Mouse (Mus musculus) naive thymus-derived CD4-positive, alpha-beta T cell, adult 2 months (primary cell): ENCODE data around the gene Itprip.
A peak's percentile ranks its signal among the peaks of the same experiment; 100 is the strongest.

ENCODE experiments used
- DNase-seq: peaks from one replicate; pipeline ENCODE4 v3.0.0-alpha.2; 2011; ENCODE audit warnings: low read depth

The Itprip gene

DNA sequence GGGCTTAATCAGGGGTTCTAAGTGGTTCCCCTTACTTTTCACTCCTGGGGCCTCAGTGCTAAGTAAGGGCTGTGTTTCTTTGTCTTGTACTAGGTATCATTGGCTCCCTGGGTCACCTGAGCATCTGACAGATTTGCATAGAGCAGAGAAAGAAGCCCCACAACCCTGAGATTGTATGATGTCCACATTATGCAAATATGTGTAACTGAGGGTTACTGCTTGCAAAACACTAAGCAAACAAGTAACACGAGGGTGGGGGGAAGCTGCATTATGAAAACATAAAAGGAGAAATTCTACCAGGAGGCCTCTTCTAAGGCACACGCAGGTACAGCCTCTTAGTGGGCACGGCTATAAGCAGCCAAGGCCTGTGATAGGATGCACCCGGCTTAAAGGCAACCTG, 3.8 kb downstream of the Itprip start:
- DNase-seq = no peak

DNA sequence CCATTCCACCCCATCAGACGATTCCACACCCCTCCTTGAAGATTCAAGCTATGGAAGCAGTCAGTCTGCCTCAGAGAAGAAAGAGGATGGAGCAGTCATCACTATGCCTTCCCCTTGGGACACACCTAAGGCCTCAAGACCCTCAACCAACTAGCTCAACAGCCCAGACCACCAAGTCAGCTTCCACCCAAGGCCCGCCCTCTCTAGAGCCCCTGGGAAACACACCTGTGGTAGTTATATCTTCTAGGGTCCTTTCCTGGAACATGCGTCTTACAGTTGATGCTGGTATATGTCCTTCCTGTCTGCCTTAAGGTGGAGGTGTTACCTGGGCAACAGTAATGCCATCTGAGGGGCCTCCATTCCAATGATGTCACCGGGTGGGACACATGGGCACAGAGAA, 4.9 kb downstream of the Itprip start:
- DNase-seq = no peak

DNA sequence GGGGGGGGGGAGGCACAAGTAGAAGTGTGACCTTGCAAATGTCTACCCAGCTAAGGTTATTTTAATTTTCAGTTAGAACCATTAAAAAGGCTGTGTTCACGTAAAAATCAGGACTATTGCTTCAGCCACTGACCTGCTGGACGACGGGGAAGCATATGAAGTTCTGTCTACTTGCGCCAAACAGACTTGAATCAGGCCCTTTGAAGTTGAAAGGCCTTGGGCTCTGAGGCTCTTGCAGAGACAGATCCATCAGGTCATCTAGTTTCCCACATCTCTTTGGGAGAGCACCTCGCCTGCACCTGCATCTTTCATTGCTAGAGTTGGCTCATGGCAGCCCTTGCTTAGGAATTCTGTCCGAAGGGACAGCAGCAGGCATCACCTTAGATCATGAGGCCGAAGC, 5.8 kb downstream of the Itprip start:
- no peak for DNase-seq

DNA sequence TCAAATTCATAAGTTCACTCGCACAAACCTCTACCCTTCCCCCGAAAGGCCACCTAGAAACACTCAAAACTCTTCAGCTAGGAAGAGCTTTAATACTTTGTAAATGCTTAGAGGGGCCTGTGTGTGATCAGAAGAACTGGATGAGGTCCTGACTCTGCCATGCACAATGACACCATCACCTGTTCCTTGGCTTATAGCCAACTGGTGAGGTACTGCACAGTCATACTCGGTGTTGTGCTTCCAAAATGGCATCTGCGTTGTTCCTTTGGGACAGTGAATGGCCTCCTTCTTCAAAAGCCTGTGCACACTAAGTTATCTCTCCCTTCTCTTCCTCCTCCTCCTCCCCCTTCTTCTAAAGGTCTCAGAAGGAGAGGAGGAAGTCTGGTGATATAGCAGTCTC, 8.3 kb downstream of the Itprip start:
- DNase-seq = peak; percentile 70

DNA sequence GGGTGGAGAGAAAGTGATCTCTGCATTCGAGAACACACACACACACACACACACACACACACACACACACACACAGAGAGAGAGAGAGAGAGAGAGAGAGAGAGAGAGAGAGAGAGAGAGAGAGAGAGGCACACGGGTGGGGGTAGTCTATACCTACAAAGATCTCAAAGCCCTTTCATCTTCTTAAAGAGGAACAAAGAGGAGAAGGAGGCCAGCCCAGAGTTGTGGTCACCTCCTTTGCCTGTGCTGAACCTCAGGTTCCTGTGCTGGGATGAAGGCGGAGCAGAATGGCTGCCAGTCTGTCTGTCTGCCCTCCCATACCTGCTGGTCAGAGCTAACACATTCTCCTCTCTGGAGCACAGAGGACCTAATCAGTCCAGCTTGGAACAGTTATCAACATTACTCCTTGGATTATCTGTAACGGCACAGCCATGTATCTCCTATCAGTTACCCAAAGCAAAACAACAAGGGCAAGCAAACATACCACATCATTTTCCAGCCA, 8.9 kb downstream of the Itprip start:
- peak; percentile 85 for DNase-seq

DNA sequence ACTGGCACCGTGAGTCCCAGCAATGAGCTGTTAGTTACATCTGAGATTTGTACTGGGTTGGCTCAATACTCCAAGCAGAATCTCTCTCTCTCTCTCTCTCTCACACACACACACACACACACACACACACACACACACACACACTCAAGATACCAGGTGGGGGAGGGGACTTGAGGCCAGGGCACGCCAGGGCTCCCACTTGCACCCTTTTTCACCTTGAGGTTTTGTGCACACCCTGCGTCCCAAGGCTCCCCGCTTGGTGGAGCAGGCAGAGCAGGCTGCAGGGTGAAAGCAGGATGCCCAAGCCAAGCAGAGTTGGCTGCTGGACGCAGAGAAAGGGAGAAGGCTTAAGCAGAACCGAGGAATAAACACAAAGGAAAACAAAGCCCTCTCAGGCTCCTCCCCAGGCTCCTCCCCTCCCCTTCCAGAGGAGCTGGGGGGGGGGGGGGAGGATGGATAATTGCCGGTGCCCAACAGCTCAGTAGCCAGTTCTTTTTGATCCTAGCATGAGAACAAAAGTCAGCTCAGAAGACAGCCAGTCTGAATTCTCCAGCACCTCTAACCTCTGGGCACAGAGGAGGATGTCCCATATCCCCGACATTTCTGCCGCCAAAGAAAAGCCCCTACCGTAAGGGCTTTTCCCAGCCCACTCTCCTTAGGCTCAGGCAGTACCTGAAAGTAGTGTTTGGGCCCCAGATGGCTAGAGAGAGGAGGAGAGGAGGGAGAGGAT, 9.5 kb downstream of the Itprip start:
- peak; percentile 84 for DNase-seq

DNA sequence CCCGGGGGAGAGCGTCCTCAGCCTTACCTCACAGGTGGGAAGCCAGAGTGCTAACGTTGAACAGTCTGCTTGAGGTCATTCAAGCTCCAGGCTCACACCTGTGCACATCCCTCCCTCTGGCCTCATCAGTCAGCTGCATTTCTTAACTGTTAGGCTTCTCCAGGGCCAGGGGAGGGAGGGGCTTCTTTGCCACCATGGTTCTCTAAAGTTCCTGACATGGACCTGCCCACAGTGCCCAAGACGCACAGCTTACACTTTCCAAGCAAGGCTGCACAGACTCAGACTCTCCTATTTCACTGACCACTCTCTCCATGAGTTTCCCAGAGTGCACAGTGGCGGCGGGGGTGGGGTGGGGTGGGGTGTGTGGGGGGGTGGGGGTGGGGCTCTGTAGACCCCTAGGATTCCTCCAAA, 10.1 kb downstream of the Itprip start:
- no peak for DNase-seq

DNA sequence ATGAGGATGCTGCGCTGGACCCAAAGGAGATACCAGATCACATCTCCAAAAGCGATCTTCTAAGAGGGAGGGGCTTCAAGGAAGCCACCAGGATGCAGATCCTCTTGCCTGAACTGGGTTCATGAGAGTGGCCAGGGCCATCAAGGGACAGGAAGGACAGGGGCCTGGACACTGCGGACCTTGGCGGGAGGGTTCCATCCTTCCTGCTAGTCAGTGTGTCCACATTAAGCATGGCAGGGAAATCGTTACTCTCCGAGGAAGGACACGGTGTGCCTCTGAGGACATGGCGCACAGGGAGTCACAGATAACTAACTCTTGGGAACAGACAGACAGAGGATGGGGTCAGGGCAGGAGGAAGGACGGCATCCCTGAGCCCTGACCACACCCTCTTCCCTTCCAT, 11.5 kb downstream of the Itprip start:
- DNase-seq = no peak

DNA sequence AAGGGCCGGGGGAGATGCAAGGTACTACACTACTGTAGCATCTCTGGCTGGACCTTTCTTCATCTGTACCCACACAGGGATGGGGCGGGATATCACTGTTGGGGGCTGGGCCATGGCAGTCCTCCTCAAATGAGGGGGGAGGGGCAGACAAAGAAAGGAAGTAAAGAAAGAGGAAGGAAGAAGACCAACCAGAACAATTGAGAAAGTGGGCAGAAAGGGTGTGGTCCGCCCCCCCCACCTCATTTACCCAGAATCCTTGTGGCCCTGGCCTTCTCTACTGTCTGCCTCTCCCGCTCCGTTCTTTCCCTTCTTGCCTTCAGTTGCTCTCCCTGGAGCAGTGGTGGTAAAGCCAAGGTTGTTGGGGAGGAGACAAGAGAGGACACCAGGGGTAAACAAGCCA, 13.5 kb downstream of the Itprip start:
- DNase-seq = peak; percentile 10

DNA sequence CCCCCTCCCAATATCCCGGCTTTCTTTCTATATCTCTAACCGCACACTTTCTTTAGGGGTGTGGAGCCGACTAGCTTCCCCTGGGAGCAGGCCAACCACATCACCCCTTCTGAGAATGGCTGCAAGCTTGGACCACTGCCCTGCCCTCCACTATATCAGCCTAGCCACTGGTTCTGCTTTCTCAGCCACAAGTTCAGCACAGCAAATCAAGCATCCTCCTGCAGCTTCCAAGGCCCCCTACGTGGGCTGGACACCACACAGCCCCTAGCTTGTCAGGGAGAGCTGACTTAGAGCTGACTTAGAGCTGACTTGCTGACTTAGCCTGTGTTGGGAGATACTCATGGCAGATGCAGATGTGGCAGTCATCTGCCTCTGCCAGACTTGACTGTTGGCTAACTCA, 14.0 kb downstream of the Itprip start:
- no peak for DNase-seq

DNA sequence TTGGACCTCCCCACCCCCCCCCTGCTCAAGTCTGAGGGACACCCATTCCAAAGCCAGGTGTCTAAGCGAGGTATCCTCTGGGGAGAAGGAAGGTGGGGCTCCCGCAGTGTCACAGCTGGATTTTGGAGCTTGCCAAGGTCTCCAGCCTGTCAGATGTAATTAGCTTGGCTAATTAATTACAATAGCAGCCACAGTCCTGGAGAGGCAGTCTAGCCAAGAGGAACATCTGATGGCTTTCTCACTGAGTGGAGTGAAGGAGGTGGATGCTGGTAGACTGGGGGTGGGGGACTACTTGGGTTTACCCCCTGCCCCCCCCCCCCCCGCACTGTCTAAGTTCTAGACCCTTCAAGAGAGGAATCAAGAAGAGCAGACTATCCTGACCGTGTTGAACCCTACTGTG, 15.4 kb downstream of the Itprip start:
- no peak for DNase-seq

DNA sequence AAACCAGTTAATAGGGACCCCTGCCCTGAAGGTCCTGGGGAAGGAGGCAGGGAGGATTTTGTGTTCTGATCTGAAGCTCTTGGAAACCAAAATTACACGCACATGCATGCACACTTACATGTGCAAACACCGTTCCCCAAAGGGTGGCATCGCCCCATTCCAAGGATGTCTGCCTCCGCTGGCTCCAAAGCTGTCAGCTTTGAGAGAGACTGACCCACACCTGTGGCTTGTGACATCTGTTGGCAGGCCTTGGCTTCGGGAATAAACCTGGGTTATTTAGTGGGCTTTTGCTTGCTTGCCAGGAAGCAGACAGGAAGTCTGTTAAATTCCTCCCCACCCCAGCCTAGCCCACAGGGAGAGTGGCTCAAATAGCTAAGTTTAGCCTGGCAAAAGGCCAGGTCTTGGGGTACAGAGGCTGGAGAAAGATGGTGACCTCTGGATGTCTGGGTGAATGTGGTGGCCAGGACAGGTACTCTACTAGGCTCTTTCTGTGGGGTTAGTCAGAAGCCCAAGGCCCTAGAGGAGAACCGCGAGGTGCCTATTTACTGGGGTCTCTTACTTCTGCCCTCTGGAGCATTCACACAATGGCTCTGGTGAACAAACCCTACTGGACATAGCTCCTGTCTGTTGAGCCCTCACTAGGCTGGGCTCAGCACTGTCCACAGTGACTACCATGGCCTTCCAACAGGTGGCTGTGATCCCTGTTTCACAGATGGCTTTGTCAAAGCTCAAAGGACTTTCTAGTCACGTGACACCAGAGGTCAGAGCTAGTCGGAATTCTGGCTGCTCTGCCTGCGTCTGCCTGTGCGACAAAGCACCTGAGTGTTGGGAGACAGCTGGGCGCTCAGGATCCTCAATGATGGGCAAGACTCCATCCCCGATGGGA, 16.5 kb downstream of the Itprip start:
- no peak for DNase-seq

DNA sequence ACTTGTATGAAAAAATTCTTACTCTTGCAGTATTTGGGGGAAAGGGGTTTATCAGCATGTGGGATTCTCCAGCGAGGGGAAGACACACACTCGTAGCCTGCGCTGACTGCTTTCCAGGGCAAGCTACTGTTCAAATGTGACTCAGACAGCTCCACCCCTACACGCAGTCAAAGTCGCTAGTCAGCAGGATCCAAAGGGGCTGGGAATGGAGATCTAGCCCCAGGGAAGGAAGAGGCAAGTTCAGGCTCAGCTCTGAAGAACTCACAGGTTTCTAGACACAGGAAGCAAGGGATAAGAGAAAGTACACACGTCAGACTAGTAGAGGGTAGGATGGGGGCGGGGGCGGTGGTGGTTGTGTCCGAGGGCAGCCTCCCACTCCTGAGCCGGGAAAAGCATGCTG, 18.5 kb downstream of the Itprip start:
- no peak for DNase-seq

DNA sequence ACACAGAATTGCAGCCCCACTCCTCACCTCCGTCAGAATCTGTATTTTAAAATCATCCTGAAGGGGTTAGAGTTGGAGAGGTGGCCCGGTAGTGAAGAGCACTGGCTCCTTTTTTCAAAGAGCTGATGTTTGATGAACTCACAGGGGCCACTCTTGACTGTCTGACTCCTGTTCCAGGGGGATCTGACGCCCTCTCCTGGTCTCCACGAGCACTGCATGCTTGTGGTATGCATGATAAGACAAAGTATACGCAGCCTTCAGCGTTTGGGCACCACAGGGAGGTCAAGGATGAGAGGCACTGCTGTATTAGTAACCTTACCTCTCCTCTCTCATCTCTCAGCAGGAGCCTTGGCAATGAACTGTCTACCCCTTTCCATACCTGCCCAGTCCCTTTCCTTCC, 19.1 kb downstream of the Itprip start:
- peak; percentile 55 for DNase-seq

DNA sequence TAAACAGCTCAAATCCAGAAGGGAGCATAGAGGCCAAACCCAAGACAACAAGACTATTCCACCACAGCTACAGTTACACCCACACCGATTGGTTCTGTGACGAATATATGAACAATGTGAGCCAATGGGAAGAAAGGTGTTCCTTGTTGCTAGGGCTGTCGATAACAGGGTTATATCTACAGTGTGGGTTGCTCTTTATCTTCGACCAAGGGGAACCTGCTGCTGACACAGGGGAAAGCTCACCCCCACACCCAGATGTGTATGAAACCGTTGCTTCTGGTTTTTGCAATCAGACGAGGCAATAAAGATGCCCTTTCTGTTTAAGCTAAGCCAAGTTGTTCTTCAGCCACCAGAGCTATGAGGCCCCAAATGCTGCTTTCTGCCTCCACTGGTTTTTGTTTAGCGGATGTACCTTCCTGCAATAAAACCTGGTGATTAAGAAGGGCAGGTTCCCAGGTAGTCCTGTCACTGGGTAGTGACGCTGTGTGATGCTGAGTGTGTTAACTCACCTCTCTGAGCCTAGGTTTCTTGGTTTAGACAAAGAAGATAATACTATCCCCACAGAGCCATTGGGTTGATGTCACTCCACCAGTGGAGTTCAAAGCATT, 20.5 kb downstream of the Itprip start:
- no peak for DNase-seq

DNA sequence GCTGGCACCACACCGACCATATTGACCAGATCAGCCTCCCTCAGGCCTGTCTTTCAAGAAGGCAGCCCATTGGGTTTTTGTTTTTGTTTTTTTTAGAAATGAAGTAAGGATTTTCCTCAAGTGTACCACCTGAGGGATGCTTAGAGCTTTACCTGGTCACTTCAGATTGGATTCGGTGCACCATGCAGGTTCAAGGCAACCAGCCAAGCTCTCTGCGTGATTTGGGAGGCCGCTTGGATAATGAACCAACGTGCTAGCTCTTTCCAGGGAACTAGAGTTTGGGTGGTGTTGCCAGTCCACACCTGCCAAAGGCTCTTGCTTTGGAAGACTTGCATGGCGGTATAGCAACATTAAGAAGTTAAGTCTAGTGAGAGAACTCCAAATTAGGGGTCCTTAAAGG, 26.0 kb downstream of the Itprip start:
- no peak for DNase-seq

DNA sequence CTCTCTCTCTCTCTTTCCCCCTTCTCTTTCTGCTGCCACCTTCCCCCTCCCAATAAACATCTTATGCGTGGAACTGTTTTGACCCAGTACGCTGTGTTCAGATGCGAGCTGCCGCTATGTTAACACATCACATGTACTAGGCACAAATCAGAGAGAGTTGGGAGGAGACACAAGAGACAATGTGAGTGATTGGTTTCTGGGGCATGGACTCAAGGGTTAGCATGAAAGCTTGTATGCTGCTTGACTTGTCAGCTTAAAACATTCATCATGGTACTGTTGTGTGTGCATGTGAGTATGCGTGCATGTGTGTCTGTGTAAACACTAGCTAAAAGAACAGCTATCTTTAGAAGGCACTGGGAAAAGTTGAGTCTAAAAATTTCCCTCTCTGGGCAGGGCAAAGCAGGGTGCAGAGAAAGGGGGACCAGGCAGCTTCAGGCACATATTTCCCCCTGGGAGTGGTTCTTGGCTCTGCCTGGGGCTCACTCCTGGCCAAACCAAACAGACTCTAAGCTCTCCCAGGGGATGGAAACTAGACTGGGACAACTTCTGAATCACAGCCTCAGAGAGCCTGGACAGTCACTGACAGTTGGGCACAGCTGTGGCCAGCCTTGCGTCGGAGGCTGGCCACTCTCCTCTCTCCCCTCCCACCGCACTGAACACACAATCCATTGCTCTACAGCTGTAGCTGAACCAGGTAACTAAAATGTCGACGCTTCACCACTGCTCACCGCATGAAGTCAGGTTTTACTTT, 27.4 kb downstream of the Itprip start:
- DNase-seq = no peak

DNA sequence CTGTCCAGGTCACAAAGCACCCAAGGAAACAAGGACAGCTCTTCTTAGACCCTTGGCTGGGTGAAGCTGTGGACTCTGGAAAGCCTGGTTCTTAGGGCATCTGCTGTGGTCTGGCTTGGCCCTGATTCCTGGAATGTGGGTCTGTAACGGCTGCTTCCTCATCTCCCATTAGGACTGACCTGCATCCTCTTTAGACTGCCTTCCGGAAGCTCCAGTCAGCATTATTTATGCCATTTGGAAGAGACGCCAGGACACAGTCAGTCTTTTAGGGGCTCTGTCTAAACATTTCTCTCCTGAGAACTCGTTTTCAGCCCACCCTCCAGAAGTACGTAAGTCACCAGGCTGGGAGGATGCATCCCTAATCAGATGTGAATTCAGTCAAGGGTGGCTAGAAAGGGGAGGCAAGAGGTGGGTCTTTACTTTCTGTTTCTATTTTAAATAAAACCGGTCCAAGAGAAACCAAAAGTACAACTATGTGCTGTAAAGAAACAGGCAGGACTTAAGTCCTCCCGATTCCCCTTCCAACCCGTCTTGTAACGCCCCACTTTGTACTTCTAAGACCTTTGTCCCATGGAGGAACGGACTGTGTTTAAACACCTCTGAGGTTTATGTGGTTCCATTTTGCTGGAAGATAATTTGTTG, 28.5 kb downstream of the Itprip start:
- peak; percentile 50 for DNase-seq

DNA sequence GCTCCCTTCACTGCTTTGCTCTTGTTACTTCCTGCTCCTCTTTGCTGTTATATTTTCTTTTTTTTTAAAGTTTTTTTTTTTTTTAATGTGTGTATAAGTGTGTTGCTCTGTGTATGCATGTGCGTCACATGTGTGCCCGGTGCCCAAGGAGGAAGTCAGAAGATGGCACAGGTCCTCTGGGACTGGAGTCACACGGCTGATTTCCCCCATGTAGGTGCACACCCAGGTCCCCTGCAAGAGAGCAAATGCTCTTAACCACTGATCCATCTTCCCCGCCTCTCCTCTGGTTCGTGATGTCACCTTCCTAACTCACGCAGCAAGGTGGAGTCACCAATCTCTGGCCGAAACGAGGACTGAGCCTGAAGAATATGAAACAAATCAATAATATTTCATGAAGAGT, 31.1 kb downstream of the Itprip start:
- DNase-seq = peak; percentile 54

DNA sequence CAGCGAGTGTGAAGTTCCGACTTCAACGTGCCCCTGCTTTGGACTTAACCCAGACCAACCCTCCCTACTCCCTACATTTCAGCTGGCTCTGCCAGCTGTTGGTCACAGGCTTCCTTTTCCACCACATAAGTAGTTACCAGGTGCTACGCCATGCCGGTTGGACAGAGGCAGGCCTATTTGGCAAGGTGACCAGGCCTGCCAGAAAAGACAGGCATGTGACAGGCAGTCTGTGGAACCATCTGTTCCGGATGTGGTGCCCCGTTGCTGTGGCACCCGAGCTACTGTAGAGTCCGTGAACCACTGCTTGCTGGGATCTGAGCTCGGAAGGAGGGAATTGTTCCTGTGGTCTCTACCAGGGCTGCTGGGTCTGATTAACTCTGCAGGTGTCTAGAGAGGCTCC, 31.7 kb downstream of the Itprip start:
- peak; percentile 52 for DNase-seq

DNA sequence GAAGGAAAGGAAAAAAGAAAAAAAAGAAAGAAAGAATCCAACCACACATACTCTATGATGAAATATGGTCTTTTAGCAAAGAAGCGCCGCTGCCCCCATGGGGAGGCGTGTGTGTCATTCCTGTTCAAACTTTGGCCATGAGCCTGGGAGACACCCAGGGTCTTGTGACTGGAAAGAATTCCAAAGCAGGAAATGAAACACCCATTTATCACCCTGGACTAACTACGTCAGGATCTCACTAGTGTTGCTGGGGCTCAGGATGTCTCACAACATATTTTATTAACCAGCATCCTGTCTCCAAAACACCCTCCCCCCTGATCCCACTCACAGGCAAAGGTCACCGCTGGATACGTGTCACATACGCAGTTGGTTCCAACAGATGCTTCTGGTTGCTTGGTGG, 32.5 kb downstream of the Itprip start:
- no peak for DNase-seq

DNA sequence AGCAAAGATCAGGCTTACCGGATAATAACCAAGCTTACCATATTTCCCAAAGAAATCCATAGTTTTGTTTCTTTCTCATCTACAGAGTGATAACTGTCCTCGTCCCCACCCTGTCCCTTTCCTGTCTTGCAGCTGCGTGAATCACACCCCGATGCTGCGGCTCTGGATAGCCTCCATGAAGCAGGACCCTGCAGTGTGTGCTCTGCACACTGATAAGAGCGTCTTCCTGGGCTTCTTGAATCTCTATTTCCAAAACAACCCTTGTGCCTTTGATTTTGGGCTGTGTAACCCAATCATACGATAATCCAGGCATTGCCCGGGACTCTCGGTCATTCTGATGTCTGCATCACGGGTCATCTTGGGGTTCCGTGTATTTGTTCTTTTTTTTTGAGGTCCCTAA, 33.2 kb downstream of the Itprip start:
- DNase-seq = no peak
